Mouse (Mus musculus): ENCODE measurements around the gene Gm17949. TPM values are rescaled to one million over a fixed set of nuclear protein-coding genes. Genes with fewer than 3 reads are reported as not detected.
A peak's percentile ranks its signal among the peaks of the same experiment; 100 is the strongest.

The Gm17949 gene
- polyA plus RNA-seq, 1 experiment from 2014 or later, result 0.37 TPM

GRCm38 (mm10) chr17:56988921-56989430 lies 22.3 kb upstream of the Gm17949 start:
- peak overlapping the region; percentile 91; the same call in 1 of the 2 replicates for H3K9ac ChIP-seq (ENCODE audit: low read depth, low read length)

GRCm38 (mm10) chr17:56989467-56990114 lies 21.7 kb upstream of the Gm17949 start:
- Histone ChIP-seq H3K4me3 (ENCODE audit: low read length) (peak overlapping the region; percentile 82), H3K4me1 (ENCODE audit: control insufficient read depth, insufficient read depth, low read length) (peaks cover 9% of the 10 kb centered on the region), H3K9ac (ENCODE audit: low read depth, low read length) (peak overlapping the region; percentile 91), H3K9me3 (ENCODE audit: control insufficient read depth, low read length) (no peaks in the 10 kb centered on the region), H3K27me3 (replicated peaks; ENCODE audit: control insufficient read depth, insufficient read depth, low read length) (no peaks in the 10 kb centered on the region), H3K4me2 (ENCODE audit: low read depth, low read length) (peak overlapping the region; percentile 64), H3K36me3 (ENCODE audit: control insufficient read depth, insufficient read depth, low read length) (peaks cover 11% of the 10 kb centered on the region), H3K27ac (ENCODE audit: low read length) (peak overlapping the region; percentile 69)
- 2% methylated on average over 25 of the region's 25 CpGs for WGBS
- peak; percentile 94 for ATAC-seq

More at GRCm38 (mm10) chr17:56988921-56989430, 22.3 kb upstream of the Gm17949 start:
- H3K4me3 ChIP-seq (ENCODE audit: low read length), result peak overlapping the region; percentile 82
- no peak for ATAC-seq
- H3K4me1 ChIP-seq (ENCODE audit: control insufficient read depth, insufficient read depth, low read length), result peaks cover 9% of the 10 kb centered on the region
- H3K36me3 ChIP-seq (ENCODE audit: control insufficient read depth, insufficient read depth, low read length), result peaks cover 11% of the 10 kb centered on the region
- 73% methylated on average over 7 of the region's 7 CpGs for WGBS
- H3K9me3 ChIP-seq (ENCODE audit: control insufficient read depth, low read length), result no peaks in the 10 kb centered on the region
- H3K27me3 ChIP-seq (replicated peaks; ENCODE audit: control insufficient read depth, insufficient read depth, low read length), result no peaks in the 10 kb centered on the region
- H3K4me2 ChIP-seq (ENCODE audit: low read depth, low read length), result peak overlapping the region; percentile 64
- H3K27ac ChIP-seq (ENCODE audit: low read length), result no peak overlapping the region

- Histone ChIP-seq H3K9me3 (ENCODE audit: control insufficient read depth, low read length) (no peaks in the 10 kb centered on the region), H3K27ac (ENCODE audit: low read length) (peak within 1 kb of the TSS; percentile 69)
- under 1% methylated on average over 52 of the region's 52 CpGs for WGBS
These were observed 21.0 kb upstream of the Gm17949 start, which contains the start of gene Clpp for GRCm38 (mm10) chr17:56990115-56990746. Gene Clpp (plus strand): TSS chr17:56990305.

GRCm38 (mm10) chr17:56990966-56991365 lies 20.3 kb upstream of the Gm17949 start:
- WGBS, result 75% methylated on average over 2 of the region's 2 CpGs
- no peak for ATAC-seq

More at GRCm38 (mm10) chr17:56990115-56990746, 21.0 kb upstream of the Gm17949 start, which contains the start of gene Clpp:
- no peaks in the 10 kb centered on the region for H3K27me3 ChIP-seq (replicated peaks; ENCODE audit: control insufficient read depth, insufficient read depth, low read length)
- H3K4me1 ChIP-seq (ENCODE audit: control insufficient read depth, insufficient read depth, low read length), result peaks cover 8% of the 10 kb centered on the region
- peak within 1 kb of the TSS; percentile 67 for H3K4me2 ChIP-seq (ENCODE audit: low read depth, low read length)
- H3K36me3 ChIP-seq (ENCODE audit: control insufficient read depth, insufficient read depth, low read length), result peaks cover 11% of the 10 kb centered on the region
- H3K4me3 ChIP-seq (ENCODE audit: low read length), result peak within 1 kb of the TSS; percentile 82
- H3K9ac ChIP-seq (ENCODE audit: low read depth, low read length), result peak within 1 kb of the TSS; percentile 91
- peak; percentile 98 for ATAC-seq

GRCm38 (mm10) chr17:56995046-56995445 lies 16.2 kb upstream of the Gm17949 start:
- Histone ChIP-seq H3K27ac (ENCODE audit: low read length) (no peak overlapping the region), H3K9me3 (ENCODE audit: control insufficient read depth, low read length) (no peaks in the 10 kb centered on the region), H3K4me1 (ENCODE audit: control insufficient read depth, insufficient read depth, low read length) (peaks cover 12% of the 10 kb centered on the region), H3K9ac (ENCODE audit: low read depth, low read length) (no peak overlapping the region), H3K27me3 (replicated peaks; ENCODE audit: control insufficient read depth, insufficient read depth, low read length) (no peaks in the 10 kb centered on the region), H3K4me2 (ENCODE audit: low read depth, low read length) (no peak overlapping the region), H3K4me3 (ENCODE audit: low read length) (no peak overlapping the region), H3K36me3 (ENCODE audit: control insufficient read depth, insufficient read depth, low read length) (peaks cover 26% of the 10 kb centered on the region)
- no peak for ATAC-seq
- WGBS, result 89% methylated on average over 8 of the region's 8 CpGs

More at GRCm38 (mm10) chr17:56990966-56991365, 20.3 kb upstream of the Gm17949 start:
- H3K9ac ChIP-seq (ENCODE audit: low read depth, low read length), result peak overlapping the region; percentile 91
- H3K4me3 ChIP-seq (ENCODE audit: low read length), result peak overlapping the region; percentile 82
- peak overlapping the region; percentile 67 for H3K4me2 ChIP-seq (ENCODE audit: low read depth, low read length)
- peaks cover 17% of the 10 kb centered on the region for H3K36me3 ChIP-seq (ENCODE audit: control insufficient read depth, insufficient read depth, low read length)
- H3K9me3 ChIP-seq (ENCODE audit: control insufficient read depth, low read length), result no peaks in the 10 kb centered on the region
- H3K4me1 ChIP-seq (ENCODE audit: control insufficient read depth, insufficient read depth, low read length), result peaks cover 8% of the 10 kb centered on the region
- no peaks in the 10 kb centered on the region for H3K27me3 ChIP-seq (replicated peaks; ENCODE audit: control insufficient read depth, insufficient read depth, low read length)
- no peak overlapping the region for H3K27ac ChIP-seq (ENCODE audit: low read length)

- H3K4me1 ChIP-seq (ENCODE audit: control insufficient read depth, insufficient read depth, low read length), result 0 out of 2 replicates have a peak, but pooled peaks cover 5% of the 10 kb centered on the region
- H3K27ac ChIP-seq (ENCODE audit: low read length), result no peak overlapping the region
- peak; percentile 1; the same call in 1 of the 2 replicates for ATAC-seq
- H3K27me3 ChIP-seq (replicated peaks; ENCODE audit: control insufficient read depth, insufficient read depth, low read length), result no peaks in the 10 kb centered on the region
- 0 out of 2 replicates have a peak overlapping the region, but pooled peaks have one; percentile 22 for H3K4me2 ChIP-seq (ENCODE audit: low read depth, low read length)
- H3K9ac ChIP-seq (ENCODE audit: low read depth, low read length), result 0 out of 2 replicates have a peak overlapping the region, but pooled peaks have one; percentile 21
- no peaks in the 10 kb centered on the region for H3K9me3 ChIP-seq (ENCODE audit: control insufficient read depth, low read length)
- WGBS, result 72% methylated on average over 2 of the region's 2 CpGs
- peaks cover 26% of the 10 kb centered on the region for H3K36me3 ChIP-seq (ENCODE audit: control insufficient read depth, insufficient read depth, low read length)
- H3K4me3 ChIP-seq (ENCODE audit: low read length), result no peak overlapping the region; the same call in 1 of the 2 replicates
These were observed 14.8 kb upstream of the Gm17949 start for GRCm38 (mm10) chr17:56996506-56996905.

GRCm38 (mm10) chr17:56997029-56997667 lies 14.1 kb upstream of the Gm17949 start, which contains the start of gene Alkbh7:
Gene Alkbh7 (plus strand): TSS chr17:56997339.
- ATAC-seq, result peak; percentile 100
- Histone ChIP-seq H3K4me3 (ENCODE audit: low read length) (peak within 1 kb of the TSS; percentile 70), H3K27ac (ENCODE audit: low read length) (peak within 1 kb of the TSS; percentile 47; the same call in 1 of the 2 replicates), H3K9me3 (ENCODE audit: control insufficient read depth, low read length) (no peaks in the 10 kb centered on the region), H3K27me3 (replicated peaks; ENCODE audit: control insufficient read depth, insufficient read depth, low read length) (no peaks in the 10 kb centered on the region), H3K36me3 (ENCODE audit: control insufficient read depth, insufficient read depth, low read length) (peaks cover 26% of the 10 kb centered on the region), H3K4me1 (ENCODE audit: control insufficient read depth, insufficient read depth, low read length) (0 out of 2 replicates have a peak, but pooled peaks cover 5% of the 10 kb centered on the region), H3K4me2 (ENCODE audit: low read depth, low read length) (peak within 1 kb of the TSS; percentile 76), H3K9ac (ENCODE audit: low read depth, low read length) (peak within 1 kb of the TSS; percentile 75)
- 0% methylated on average over 38 of the region's 38 CpGs for WGBS

GRCm38 (mm10) chr17:56999414-56999813 lies 11.9 kb upstream of the Gm17949 start:
- WGBS, result 93% methylated on average over 9 of the region's 9 CpGs
- Histone ChIP-seq H3K9ac (ENCODE audit: low read depth, low read length) (no peak overlapping the region), H3K36me3 (ENCODE audit: control insufficient read depth, insufficient read depth, low read length) (peaks cover 25% of the 10 kb centered on the region), H3K27me3 (replicated peaks; ENCODE audit: control insufficient read depth, insufficient read depth, low read length) (no peaks in the 10 kb centered on the region), H3K9me3 (ENCODE audit: control insufficient read depth, low read length) (no peaks in the 10 kb centered on the region), H3K4me2 (ENCODE audit: low read depth, low read length) (no peak overlapping the region), H3K4me3 (ENCODE audit: low read length) (no peak overlapping the region), H3K27ac (ENCODE audit: low read length) (no peak overlapping the region), H3K4me1 (ENCODE audit: control insufficient read depth, insufficient read depth, low read length) (0 out of 2 replicates have a peak, but pooled peaks cover 5% of the 10 kb centered on the region)
- ATAC-seq, result no peak

All from intestine, embryonic 16.5 days (tissue).